Mouse (Mus musculus): ENCODE results near the gene Utrn. TPM values are rescaled to one million over a fixed set of nuclear protein-coding genes. Genes with fewer than 3 reads are reported as not detected.

Gene Utrn
- 100 to 1,000 TPM in 3 of 4 experiments, 10 to 100 TPM in 1; 98.3 to 124 (median 123) TPM for total RNA-seq (2022)

- DNase-seq = peak; percentile 88
Observed at GRCm38 (mm10) chr10:12869029-12869671, at the start of gene Utrn. TSS of gene Utrn (minus strand) at chr10:12869365.

GRCm38 (mm10) chr10:12917626-12918025 lies 48.5 kb upstream of the Utrn start:
- DNase-seq = no peak

- DNase-seq = no peak
Observed at GRCm38 (mm10) chr10:12916376-12916775, 47.2 kb upstream of the Utrn start.

- no peak for DNase-seq
Observed at GRCm38 (mm10) chr10:12915826-12916225, 46.7 kb upstream of the Utrn start.

GRCm38 (mm10) chr10:12914203-12914602 lies 45.0 kb upstream of the Utrn start:
- DNase-seq = no peak

- DNase-seq = no peak
Observed at GRCm38 (mm10) chr10:12911981-12912530, 42.9 kb upstream of the Utrn start.

- DNase-seq = no peak
Observed at GRCm38 (mm10) chr10:12911451-12911850, 42.3 kb upstream of the Utrn start.

- no peak for DNase-seq
Observed at GRCm38 (mm10) chr10:12909891-12910290, 40.7 kb upstream of the Utrn start.

- no peak for DNase-seq
Observed at GRCm38 (mm10) chr10:12909179-12909578, 40.0 kb upstream of the Utrn start.

GRCm38 (mm10) chr10:12904140-12904528 lies 35.0 kb upstream of the Utrn start:
- no peak for DNase-seq

- no peak for DNase-seq
Observed at GRCm38 (mm10) chr10:12903440-12904139, 34.4 kb upstream of the Utrn start.

GRCm38 (mm10) chr10:12899901-12900300 lies 30.7 kb upstream of the Utrn start:
- no peak for DNase-seq

GRCm38 (mm10) chr10:12893339-12893738 lies 24.2 kb upstream of the Utrn start:
- DNase-seq = no peak

- no peak for DNase-seq
Observed at GRCm38 (mm10) chr10:12888373-12888772, 19.2 kb upstream of the Utrn start.

- no peak for DNase-seq
Observed at GRCm38 (mm10) chr10:12887792-12888191, 18.6 kb upstream of the Utrn start.

GRCm38 (mm10) chr10:12884308-12884948 lies 15.3 kb upstream of the Utrn start:
- no peak for DNase-seq

- no peak for DNase-seq
Observed at GRCm38 (mm10) chr10:12881911-12882310, 12.7 kb upstream of the Utrn start.

- no peak for DNase-seq
Observed at GRCm38 (mm10) chr10:12879313-12879695, 10.1 kb upstream of the Utrn start.

- no peak for DNase-seq
Observed at GRCm38 (mm10) chr10:12878661-12879312, 9.6 kb upstream of the Utrn start.

- no peak for DNase-seq
Observed at GRCm38 (mm10) chr10:12876426-12876825, 7.3 kb upstream of the Utrn start.

- DNase-seq = no peak
Observed at GRCm38 (mm10) chr10:12875410-12875809, 6.2 kb upstream of the Utrn start.

GRCm38 (mm10) chr10:12874577-12875277 lies 5.6 kb upstream of the Utrn start:
- DNase-seq = no peak

All from adrenal gland, adult 8-10 months (tissue).